Mouse (Mus musculus): ENCODE data around the gene Cap2.

GRCm38 (mm10) chr13:46485605-46486004 lies 16.0 kb upstream of the Cap2 start:
- TF ChIP-seq CTCF (conservative IDR thresholded peaks at IDR 0.05; ENCODE audit: low read length) = no peak
- TF ChIP-seq POU5F1 (IDR thresholded peaks at IDR 0.05; ENCODE audit: borderline replicate concordance, low read length) = no peak

Measured in E14TG2a.4 (cell line).